Mouse (Mus musculus) hindbrain, embryonic 11.5 days (tissue): ENCODE results near the gene Rcan1. TPM values are rescaled to one million over a fixed set of nuclear protein-coding genes. Genes with fewer than 3 reads are reported as not detected.
A peak's percentile ranks its signal among the peaks of the same experiment; 100 is the strongest.
"Not testable (repeated sequence)": the region's sequence is repeated elsewhere in the genome, so short reads cannot be mapped to it uniquely, and the experiment has no call there.

Source experiments
- ATAC-seq: fragments of 200-750 bp; cut with Nextera tagmentation; 2 replicates; pipeline ENCODE4 v1.8.0; 2017; ENCODE audit warnings: mild to moderate bottlenecking, moderate TSS enrichment, moderate library complexity; ENCODE audit not compliant: low FRiP score
- DNase-seq: peaks from one replicate; pipeline ENCODE4 v3.0.0-alpha.2; 2015; ENCODE audit warnings: low spot score
- H3K27ac ChIP-seq: fragments of 300-500 bp; sonication (generic); 2 replicates; pipeline ENCODE4 v1.5.1; 2014; ENCODE audit warnings: mild to moderate bottlenecking, low read depth, low read length
- H3K27me3 ChIP-seq: fragments of 300-500 bp; sonication (generic); 2 replicates; pipeline ENCODE4 v1.6.1; 2014; ENCODE audit warnings: mild to moderate bottlenecking, low read length, moderate library complexity, mixed read lengths; ENCODE audit not compliant: control insufficient read depth, insufficient read depth
- H3K36me3 ChIP-seq: fragments of 300-500 bp; sonication (generic); 2 replicates; pipeline ENCODE4 v1.6.1; 2014; ENCODE audit warnings: mild to moderate bottlenecking, low read length, moderate library complexity, mixed read lengths; ENCODE audit not compliant: control insufficient read depth, insufficient read depth
- H3K4me1 ChIP-seq: fragments of 300-500 bp; sonication (generic); replicated peaks from 2 replicates; pipeline ENCODE4 v1.6.1; 2014; ENCODE audit warnings: low read length, mixed read lengths; ENCODE audit not compliant: control insufficient read depth, insufficient read depth
- H3K4me2 ChIP-seq: fragments of 300-500 bp; sonication (generic); replicated peaks from 2 replicates; pipeline ENCODE4 v1.6.1; 2014; ENCODE audit warnings: mild to moderate bottlenecking, low read depth, low read length
- H3K4me3 ChIP-seq: fragments of 300-500 bp; sonication (generic); 2 replicates; pipeline ENCODE4 v1.5.1; 2014; ENCODE audit warnings: low read depth, low read length
- H3K9ac ChIP-seq: fragments of 300-500 bp; sonication (generic); 2 replicates; pipeline ENCODE4 v1.6.1; 2014; ENCODE audit warnings: low read depth, low read length
- H3K9me3 ChIP-seq: fragments of 300-500 bp; sonication (generic); 2 replicates; pipeline ENCODE4 v1.6.1; 2016; ENCODE audit warnings: low read length; ENCODE audit not compliant: control insufficient read depth
- WGBS: fragments of 180-500 bp; shearing (Covaris S2); extraction: QIAGEN DNeasy Blood & Tissue Kit; methylation state at CpG from one replicate; pipeline ENCODE4 v1.1.7; 2014; 5-methylcytosine and 5-hydroxymethylcytosine counted together
- polyA plus RNA-seq: library from polyadenylated mRNA; unstranded; fragments of >200 nt; fragmentation: Nextera tagmentation; extraction: Ambion mirVana; gene quantifications from 2 replicates; pipeline ENCODE4 v1.2.1, GENCODE M21; 2014

Rcan1 gene
- polyA plus RNA-seq, 1 experiment from 2014 or later = 39.3 TPM

DNA sequence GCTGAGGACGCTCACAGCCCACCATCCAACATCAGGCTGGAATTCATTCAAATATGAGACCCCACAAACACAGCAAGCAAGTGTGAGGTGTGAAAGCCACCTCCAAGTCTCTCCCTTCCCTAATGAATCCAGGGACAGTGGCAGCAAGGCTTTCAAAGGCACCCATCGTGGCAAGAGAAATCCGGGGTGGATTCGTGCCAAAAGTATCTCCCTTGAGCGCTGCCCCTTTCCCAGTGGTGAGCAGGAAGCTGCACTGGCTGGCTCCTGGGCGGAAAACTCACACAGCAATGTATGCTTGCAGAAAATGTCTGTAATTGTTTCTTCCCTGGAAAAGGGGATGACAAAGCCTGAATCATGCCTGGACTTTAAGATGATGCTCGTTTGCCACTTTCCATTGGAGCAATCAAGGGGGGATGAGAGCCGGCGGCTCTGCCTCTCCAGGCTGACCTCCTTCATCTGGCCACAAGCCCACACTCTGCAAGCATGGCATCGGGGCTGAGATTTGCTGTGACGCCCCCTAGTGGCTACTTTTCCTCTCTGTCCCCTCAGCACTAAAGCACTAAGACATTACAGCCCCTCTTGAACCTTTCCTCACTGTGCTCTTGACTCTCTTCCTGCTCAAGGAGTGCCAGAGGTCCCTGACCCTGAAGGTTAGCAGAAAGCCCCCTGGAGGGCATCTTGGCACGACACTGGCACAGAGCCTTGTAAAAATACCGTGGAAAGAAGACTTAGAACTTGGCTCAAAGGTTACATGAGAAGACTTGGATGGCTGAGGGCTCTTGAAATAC lies 49.3 kb downstream of the Rcan1 start:
- ATAC-seq = no peak
- H3K27ac ChIP-seq = no peak overlapping the region
- no peaks in the 10 kb centered on the region for H3K27me3 ChIP-seq
- H3K36me3 ChIP-seq = no peaks in the 10 kb centered on the region
- 71% methylated on average over 13 of the region's 13 CpGs for WGBS
- H3K4me2 ChIP-seq = no peak overlapping the region
- no peaks in the 10 kb centered on the region for H3K9me3 ChIP-seq
- H3K4me3 ChIP-seq = no peak overlapping the region
- H3K9ac ChIP-seq = no peak overlapping the region
- no peak for DNase-seq
- H3K4me1 ChIP-seq = 0 out of 2 replicates have a peak, but pooled peaks cover 2% of the 10 kb centered on the region

DNA sequence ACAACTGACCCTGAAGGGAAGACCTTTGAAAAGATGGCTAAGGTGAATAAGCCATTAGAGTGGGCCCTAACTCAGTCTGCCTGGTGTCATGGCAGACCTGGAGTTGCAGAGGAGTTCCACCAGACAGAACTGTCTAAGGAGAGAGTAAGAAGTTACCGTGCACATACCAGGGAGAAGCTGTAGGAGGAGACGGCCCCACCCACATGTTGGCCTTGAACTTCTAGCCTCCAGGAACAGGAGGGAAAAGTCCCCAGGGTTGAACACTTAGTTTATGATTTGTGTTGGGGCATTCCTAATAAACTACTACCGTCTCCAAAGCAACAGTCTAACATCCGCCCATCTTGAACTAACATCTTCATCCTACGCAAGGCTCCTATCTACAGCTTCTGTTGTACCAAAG lies 50.0 kb downstream of the Rcan1 start:
- no peak overlapping the region for H3K9ac ChIP-seq
- no peaks in the 10 kb centered on the region for H3K27me3 ChIP-seq
- no peaks in the 10 kb centered on the region for H3K4me1 ChIP-seq
- H3K9me3 ChIP-seq = no peaks in the 10 kb centered on the region
- ATAC-seq (no peak), DNase-seq (no peak)
- H3K4me3 ChIP-seq = no peak overlapping the region
- 97% methylated on average over 5 of the region's 5 CpGs for WGBS
- H3K27ac ChIP-seq = no peak overlapping the region
- no peaks in the 10 kb centered on the region for H3K36me3 ChIP-seq
- H3K4me2 ChIP-seq = no peak overlapping the region

DNA sequence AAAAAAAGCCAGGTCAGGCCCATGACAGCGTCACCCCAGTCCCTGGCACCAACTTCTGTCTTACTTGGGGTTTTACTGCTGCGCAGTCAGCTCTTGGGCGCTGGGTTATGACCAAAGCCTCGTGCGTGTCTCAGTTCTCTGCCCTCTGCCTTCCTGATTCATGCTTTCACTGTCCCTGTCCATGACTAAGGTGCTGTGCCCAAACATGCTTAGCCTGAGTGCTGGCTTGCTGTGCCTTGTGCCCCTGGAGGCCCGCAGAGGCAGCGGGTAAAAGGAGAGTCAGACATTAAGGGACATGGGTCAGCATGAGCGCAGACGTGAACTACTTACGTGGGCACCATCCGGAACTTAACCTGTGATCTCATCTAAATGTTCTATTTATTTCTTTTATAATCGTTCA lies 51.6 kb downstream of the Rcan1 start:
- H3K9me3 ChIP-seq = no peaks in the 10 kb centered on the region
- no peak overlapping the region for H3K4me3 ChIP-seq
- H3K36me3 ChIP-seq = no peaks in the 10 kb centered on the region
- no peak overlapping the region for H3K27ac ChIP-seq
- no peak for DNase-seq
- no peaks in the 10 kb centered on the region for H3K27me3 ChIP-seq
- no peaks in the 10 kb centered on the region for H3K4me1 ChIP-seq
- ATAC-seq = no peak
- no peak overlapping the region for H3K4me2 ChIP-seq
- H3K9ac ChIP-seq = no peak overlapping the region
- 95% methylated on average over 12 of the region's 12 CpGs for WGBS

DNA sequence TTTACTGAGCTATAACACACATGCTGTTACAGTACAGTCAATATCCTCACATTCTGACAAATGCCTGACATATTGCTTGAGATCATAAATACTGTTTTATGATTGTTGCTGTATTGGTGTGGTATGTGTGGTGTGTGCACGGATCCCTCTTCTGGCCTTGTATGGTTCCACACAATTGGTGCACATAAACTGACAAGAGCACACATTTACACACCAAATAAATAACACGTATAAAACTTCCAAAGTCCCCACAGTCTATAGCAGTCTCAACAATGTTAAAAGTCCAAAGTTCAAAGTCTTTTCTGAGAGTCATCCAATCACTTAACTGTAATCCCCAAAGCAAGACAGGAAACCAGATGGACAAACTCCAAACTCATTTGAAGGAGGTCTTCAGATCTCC lies 53.4 kb downstream of the Rcan1 start:
- no peak for DNase-seq
- Histone ChIP-seq H3K9ac (no peak overlapping the region), H3K27me3 (no peaks in the 10 kb centered on the region), H3K27ac (no peak overlapping the region), H3K4me2 (no peak overlapping the region), H3K4me3 (no peak overlapping the region), H3K9me3 (no peaks in the 10 kb centered on the region), H3K36me3 (no peaks in the 10 kb centered on the region), H3K4me1 (peaks cover 5% of the 10 kb centered on the region; the same call in 1 of the 2 replicates)
- no peak for ATAC-seq
- WGBS = 91% methylated on average over 2 of the region's 2 CpGs

DNA sequence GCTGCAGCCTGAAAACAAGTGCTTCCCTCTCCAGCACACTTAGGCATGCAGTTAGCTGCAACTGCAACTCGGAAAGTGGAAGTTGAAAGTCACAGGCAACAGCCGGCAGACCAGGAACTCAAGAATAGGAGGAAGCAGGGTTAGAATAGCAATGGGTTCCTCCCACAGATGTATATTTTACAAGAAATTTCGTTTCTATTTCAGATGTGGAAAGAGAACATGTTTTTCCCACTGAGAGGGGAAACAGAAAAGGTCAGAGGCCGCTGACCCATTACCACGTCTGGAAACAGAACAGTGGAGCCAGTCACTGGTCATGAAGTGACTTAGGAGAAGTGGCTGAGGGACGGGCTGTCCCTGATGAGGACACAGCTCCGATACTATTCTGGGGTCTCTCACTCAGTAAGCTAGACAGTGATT lies 55.0 kb downstream of the Rcan1 start:
- Histone ChIP-seq H3K9me3 (no peaks in the 10 kb centered on the region), H3K9ac (no peak overlapping the region), H3K4me3 (no peak overlapping the region), H3K4me1 (peaks cover 5% of the 10 kb centered on the region; the same call in 1 of the 2 replicates), H3K27me3 (no peaks in the 10 kb centered on the region), H3K4me2 (no peak overlapping the region), H3K27ac (no peak overlapping the region), H3K36me3 (no peaks in the 10 kb centered on the region)
- 40% methylated on average over 7 of the region's 7 CpGs for WGBS
- ATAC-seq = no peak
- DNase-seq = no peak

DNA sequence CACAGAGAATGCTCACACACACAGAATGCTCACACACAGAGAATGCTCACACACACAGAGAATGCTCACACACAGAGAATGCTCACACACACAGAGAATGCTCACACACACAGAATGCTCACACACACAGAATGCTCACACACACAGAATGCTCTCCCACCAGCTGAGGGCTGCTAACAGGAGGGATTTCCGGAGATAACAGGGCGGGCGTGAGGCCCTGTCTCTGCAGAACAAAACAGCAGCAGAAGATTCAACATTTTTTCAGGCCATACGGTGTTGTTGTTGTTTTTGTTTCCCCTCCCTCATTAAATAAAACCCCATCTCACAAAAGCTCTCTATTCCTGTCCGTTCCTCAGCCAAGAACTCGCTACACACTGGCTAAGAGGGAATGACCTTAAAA lies 55.6 kb downstream of the Rcan1 start:
- 52% methylated on average over 6 of the region's 6 CpGs for WGBS
- not testable (repeated sequence) for H3K4me3 ChIP-seq, H3K36me3 ChIP-seq, DNase-seq, H3K4me1 ChIP-seq, H3K27ac ChIP-seq, H3K9ac ChIP-seq, H3K4me2 ChIP-seq, H3K9me3 ChIP-seq, H3K27me3 ChIP-seq, ATAC-seq

DNA sequence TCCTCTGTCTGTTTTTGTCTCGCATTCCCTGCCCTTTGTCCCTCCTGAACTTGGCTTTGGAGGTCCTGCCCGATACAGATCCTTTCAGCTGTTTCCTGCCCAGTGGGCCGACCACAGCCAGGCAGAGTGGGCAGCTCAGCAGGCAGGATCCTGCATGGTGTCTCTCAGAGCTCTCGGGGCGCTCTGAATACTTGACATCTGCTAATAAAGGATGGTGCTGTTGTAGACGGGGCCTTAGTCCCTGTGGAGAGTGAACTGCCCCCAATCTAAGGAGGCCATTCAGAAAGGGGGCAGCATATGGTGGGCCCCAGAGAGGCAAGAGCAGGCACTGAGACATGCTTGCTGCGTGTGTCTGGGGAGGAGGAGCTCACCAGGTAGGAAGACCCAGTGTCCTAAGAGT lies 57.8 kb downstream of the Rcan1 start:
- ATAC-seq (peak; percentile 47; the same call in 1 of the 2 replicates), DNase-seq (peak; percentile 22)
- H3K4me2 ChIP-seq = no peak overlapping the region
- no peaks in the 10 kb centered on the region for H3K27me3 ChIP-seq
- H3K4me3 ChIP-seq = no peak overlapping the region
- WGBS = 18% methylated on average over 7 of the region's 7 CpGs
- no peaks in the 10 kb centered on the region for H3K9me3 ChIP-seq
- peaks cover 5% of the 10 kb centered on the region; the same call in 1 of the 2 replicates for H3K4me1 ChIP-seq
- H3K9ac ChIP-seq = peak overlapping the region; percentile 44
- no peaks in the 10 kb centered on the region for H3K36me3 ChIP-seq
- H3K27ac ChIP-seq = peak overlapping the region; percentile 47; the same call in 1 of the 2 replicates

DNA sequence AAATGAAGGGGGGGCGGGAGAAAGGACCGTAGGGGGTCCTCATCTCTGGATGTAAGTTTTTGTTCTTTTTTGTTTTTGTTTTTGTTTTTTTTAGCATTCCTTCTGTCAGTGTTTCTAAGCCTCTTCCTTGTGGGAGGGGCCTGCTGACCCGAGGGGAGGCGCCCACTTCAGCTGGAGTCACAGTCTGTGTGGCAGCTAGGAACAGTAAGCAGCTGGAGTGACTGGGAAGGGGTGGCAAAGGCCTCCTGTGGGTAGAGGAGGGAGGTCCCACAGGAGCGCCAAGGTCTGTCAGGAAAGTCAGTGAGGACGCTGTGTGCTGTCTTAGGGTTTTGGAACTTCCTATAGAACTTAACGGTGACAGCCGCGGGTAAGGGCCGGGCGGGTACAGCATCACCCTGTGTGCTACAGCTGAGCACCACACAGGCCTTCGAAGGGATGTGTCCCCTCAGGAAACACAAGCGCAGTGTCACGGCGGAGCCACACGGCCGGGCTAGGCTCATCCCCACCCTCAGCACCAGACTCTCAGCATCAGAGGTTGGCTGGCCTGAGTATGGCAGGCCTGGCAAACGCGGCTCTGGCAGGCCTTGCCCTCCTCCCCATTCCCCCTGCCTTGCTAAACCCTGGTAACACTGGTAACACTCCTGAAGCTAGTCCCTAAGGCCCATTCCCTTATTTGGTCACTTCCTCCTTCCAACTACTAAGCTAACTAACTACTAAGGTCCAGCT lies 58.5 kb downstream of the Rcan1 start:
- Histone ChIP-seq H3K4me3 (no peak overlapping the region), H3K27me3 (no peaks in the 10 kb centered on the region), H3K4me2 (no peak overlapping the region), H3K4me1 (peaks cover 5% of the 10 kb centered on the region; the same call in 1 of the 2 replicates), H3K9me3 (no peaks in the 10 kb centered on the region), H3K27ac (no peak overlapping the region), H3K36me3 (no peaks in the 10 kb centered on the region), H3K9ac (no peak overlapping the region)
- ATAC-seq (peak; percentile 38; the same call in 1 of the 2 replicates), DNase-seq (no peak)
- 77% methylated on average over 19 of the region's 19 CpGs for WGBS
